Mouse (Mus musculus) brain, embryonic 18.5 days (tissue): Measurements from ENCODE around the gene Syt1.

Source experiments
- DNase-seq: peaks from one replicate; pipeline ENCODE4 v3.0.0-alpha.2; 2012; ENCODE audit warnings: low read depth, low spot score

The Syt1 gene

GRCm38 (mm10) chr10:108765564-108765963 is 245.2 kb downstream of the Syt1 start:
- DNase-seq, result no peak

- DNase-seq, result peak; percentile 28
Measured at GRCm38 (mm10) chr10:108763722-108764121, 247.1 kb downstream of the Syt1 start.

- no peak for DNase-seq
Measured at GRCm38 (mm10) chr10:108753304-108753703, 257.5 kb downstream of the Syt1 start.

- DNase-seq, result no peak
Measured at GRCm38 (mm10) chr10:108743759-108744158, 267.0 kb downstream of the Syt1 start.

GRCm38 (mm10) chr10:108733982-108734381 is 276.8 kb downstream of the Syt1 start:
- DNase-seq, result no peak

DNA sequence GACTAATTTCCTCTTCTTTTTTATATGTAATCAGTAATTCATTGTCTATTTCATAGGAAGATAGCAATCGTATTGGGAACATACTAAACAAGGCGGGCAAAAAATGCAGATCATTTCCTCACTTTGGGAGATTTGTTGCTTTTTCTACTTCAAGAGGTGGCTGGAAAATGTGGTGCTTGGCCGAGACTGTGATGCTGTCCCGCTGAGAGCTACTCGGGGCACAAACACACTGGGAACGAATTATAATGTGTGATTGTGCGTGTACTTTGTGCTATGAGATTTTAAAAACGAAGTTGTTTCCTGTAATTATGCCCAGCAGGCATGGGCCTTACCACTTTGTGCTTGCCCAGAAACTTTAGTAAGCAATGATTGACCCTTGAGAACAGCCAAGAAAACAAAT is 281.8 kb downstream of the Syt1 start:
- no peak for DNase-seq

- no peak for DNase-seq
Measured at GRCm38 (mm10) chr10:108726391-108726790, 284.4 kb downstream of the Syt1 start.

DNA sequence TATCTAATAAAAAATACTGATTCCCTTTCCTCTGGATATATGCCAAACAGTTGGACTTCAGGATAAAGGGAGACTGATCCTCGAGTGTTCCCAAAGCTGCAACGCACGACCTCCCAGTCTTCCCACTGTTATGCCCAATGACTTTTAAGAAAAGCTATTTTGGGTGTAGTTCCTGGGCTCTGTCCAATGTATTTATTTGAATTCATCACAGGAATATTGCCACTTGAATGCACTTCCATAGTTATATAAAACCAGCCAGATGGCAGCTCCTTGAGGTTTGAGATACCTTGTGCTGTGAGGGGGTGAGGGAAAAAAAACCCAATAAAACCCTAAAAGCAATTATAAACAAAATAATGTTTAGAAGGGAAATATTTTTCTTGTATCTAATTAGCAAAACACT is 285.9 kb downstream of the Syt1 start:
- DNase-seq, result no peak

DNA sequence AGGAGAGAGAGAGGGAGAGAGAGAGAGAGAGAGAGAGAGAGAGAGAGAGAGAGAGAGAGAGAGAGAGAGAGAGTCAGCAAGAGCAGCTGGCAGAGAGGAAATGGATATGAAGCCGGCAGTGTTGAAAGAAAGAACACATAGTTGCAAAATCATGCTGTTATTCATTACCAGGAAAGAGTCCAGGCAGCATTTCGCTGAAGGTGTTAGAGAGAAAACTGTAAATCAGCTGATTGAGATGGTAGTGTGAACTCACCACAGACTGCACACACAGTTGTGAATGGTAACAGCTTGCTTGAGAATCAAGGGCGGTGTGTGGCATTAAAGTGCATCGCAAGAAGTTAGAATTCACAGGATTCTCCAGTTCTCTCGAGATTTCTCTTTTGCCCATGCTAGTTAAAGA is 300.3 kb downstream of the Syt1 start:
- DNase-seq, result no peak

DNA sequence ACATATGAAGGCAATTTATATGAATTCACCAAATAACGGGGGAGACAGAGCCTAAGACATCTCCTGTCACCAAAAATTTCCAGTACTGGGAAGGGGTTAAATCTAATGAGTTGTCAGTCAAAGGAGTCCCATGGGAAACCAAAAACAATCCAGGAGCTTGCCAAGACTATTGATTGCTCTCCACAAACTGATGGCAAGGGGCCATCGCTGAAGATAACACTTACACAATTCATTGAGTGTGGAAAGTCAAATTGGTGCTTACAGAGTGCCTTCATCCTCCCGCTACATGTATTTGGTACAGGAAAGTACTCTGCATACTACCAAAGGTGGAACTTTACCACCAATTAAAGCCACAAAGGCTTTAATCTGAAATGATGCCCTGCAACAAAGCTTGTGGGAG is 305.1 kb downstream of the Syt1 start:
- DNase-seq, result no peak

GRCm38 (mm10) chr10:108701361-108702128 is 309.2 kb downstream of the Syt1 start:
- no peak for DNase-seq

- no peak for DNase-seq
Measured at GRCm38 (mm10) chr10:108699946-108700345, 310.8 kb downstream of the Syt1 start, which contains the start of gene Gm5136. Gene Gm5136, minus strand, starts transcription at chr10:108700160.

DNA sequence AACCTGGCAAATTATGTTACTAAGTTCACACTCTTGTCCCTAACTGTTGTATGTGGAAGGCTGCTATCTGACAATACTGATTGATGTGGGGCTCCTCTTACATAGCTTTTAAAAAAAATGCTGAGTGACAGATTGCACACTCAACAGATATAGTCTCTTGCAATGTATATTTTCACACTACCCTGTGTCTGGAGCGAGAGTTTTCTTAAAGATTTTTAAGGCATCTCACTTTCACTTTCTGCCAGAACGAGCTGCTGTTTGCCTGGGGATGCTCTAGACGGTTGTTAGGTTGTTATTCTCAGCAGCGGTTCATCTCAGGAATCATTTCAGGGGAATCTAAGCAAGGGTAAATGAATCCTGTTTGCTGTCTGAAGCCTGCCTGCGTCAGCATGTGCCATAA is 313.7 kb downstream of the Syt1 start:
- no peak for DNase-seq

- DNase-seq, result no peak
Measured at GRCm38 (mm10) chr10:108690954-108691353, 319.8 kb downstream of the Syt1 start.

DNA sequence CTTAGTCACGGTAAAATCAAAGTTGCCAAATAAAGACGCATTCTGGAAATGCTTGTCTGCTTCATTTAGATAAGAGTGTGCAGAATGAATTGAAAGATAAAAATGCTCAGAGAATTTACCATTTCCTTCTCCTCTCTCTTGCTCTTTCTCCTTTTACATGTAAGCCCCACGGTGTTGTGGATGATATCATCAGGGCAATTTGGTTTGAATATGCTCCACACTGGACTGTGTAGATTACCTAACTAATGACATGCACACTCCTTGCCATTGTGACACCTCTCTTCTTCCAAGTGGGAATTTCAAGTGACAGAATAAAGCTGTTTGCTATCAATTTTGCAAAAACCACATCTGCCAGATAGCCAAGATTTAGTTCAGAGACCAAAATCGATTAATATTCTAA is 324.1 kb downstream of the Syt1 start:
- DNase-seq, result no peak

DNA sequence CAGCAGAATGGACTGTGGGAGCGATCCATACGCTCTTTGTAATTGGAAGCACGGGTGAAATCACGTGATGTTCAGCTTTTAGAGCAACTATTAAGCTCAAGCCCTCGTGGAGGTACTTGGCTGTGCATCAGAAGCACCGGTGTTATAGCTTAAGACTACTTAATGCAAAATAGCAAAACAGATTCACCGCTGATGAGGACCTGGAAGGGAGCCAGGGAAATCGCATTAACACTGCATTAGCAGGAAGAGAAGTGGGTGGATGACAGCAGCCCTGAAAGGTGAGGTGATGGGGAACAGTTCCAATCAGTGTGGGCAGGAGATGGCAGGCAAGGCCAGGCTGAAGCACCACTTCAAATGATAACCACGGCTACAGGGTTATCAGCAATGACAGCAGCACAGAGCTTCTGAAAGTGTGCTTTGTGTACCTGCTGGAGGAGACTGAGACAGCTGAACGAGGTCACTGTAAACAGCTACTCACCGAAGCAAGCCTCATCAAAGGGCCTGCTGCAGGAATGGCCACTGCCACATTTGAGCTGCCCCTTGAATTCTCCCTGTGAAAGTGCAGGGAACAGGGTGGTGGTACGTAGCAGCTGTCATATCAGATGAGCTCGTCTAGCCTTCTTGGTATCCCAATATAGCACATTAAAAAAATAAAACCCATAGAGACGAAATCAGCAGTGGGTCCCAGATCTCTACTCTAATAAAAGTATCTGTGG is 330.9 kb downstream of the Syt1 start:
- DNase-seq, result peak; percentile 34

DNA sequence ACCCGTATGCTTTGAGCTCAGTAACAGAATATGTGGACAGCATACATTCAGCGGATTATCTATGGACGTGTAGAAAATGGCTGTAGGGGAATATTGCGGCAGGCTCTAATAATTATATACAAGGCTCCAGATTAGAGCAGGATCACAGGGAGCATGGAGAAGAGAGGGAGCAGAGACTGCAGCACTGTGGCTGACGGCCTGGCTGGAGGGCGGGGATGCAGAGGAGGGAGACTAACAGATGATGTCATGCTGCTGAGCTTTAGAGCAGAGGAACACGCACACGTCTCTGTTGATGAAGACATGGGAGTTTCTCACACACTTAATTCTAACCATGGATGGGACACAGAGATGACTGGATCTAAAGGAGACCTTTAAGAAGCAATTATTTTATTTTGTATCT is 333.7 kb downstream of the Syt1 start:
- no peak for DNase-seq

DNA sequence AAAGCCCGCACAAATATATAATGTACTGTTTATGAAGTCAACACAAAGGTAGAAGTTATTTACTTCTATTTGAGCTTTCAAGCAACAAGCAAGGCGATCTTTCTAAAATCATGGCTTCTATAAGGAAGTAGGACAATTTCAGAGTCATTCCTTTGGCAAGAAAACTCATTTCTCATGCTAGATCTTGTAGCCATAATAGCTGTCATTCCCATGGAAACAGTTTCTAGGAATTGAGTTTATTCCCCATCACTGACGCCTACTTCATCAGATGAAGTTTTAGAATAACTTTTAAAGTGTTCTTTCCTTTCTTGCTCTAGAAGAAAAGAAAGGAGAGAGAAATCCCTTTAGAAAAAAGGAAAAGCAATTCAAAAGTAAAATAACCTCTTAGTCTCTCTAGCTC is 341.8 kb downstream of the Syt1 start:
- no peak for DNase-seq

GRCm38 (mm10) chr10:108660295-108660694 is 350.5 kb downstream of the Syt1 start:
- no peak for DNase-seq

GRCm38 (mm10) chr10:108658300-108658699 is 352.5 kb downstream of the Syt1 start:
- DNase-seq, result no peak

- DNase-seq, result no peak
Measured at GRCm38 (mm10) chr10:108657669-108658068, 353.1 kb downstream of the Syt1 start.

- no peak for DNase-seq
Measured at GRCm38 (mm10) chr10:108656898-108657297, 353.9 kb downstream of the Syt1 start.

GRCm38 (mm10) chr10:108655074-108655473 is 355.7 kb downstream of the Syt1 start:
- DNase-seq, result no peak
